Mouse (Mus musculus) adrenal gland, postnatal 10 days (tissue): Measurements from ENCODE around the gene Kbtbd4. TPM values are rescaled to one million over a fixed set of nuclear protein-coding genes. Genes with fewer than 3 reads are reported as not detected.
"Not testable (repeated sequence)": the region's sequence is repeated elsewhere in the genome, so short reads cannot be mapped to it uniquely, and the experiment has no call there.

Source experiments
- DNase-seq: peaks from one replicate; pipeline ENCODE4 v3.0.0; 2021; ENCODE audit warnings: mixed read lengths
- long read RNA-seq, 2 experiments: library from polyadenylated mRNA; stranded (forward); transcript quantifications; one replicate each; pipeline ENCODE4 v2.0.0; 2021
- total RNA-seq, 2 experiments: library from RNA; stranded (reverse); gene quantifications; 2 replicates each; pipeline ENCODE4 v1.2.3; 2021

Kbtbd4 gene
- 10 to 100 TPM; 24.6 to 26.6 TPM for total RNA-seq
- long read RNA-seq, experiment 1, transcript Kbtbd4-201 (4 exons, 2,437 nt) = major isoform, 17 of 23 reads
- long read RNA-seq, experiment 1, partial matches to known transcripts = 1 of 23 reads
- long read RNA-seq, experiment 1, other reads (novel, unspliced or antisense) = 2 of 23 reads
- long read RNA-seq, experiment 2, transcript Kbtbd4-201 (4 exons, 2,437 nt) = major isoform, 8 of 12 reads
- long read RNA-seq, experiment 2, partial matches to known transcripts = 0 of 12 reads
- long read RNA-seq, experiment 2, other reads (novel, unspliced or antisense) = 3 of 12 reads

GRCm38 (mm10) chr2:90904076-90904855 is at the start of gene Kbtbd4, which contains the start of gene Ndufs3:
Kbtbd4 (plus strand) TSS chr2:90904740.
Ndufs3 (minus strand) TSS chr2:90904827.
- DNase-seq = peak; percentile 93

DNA sequence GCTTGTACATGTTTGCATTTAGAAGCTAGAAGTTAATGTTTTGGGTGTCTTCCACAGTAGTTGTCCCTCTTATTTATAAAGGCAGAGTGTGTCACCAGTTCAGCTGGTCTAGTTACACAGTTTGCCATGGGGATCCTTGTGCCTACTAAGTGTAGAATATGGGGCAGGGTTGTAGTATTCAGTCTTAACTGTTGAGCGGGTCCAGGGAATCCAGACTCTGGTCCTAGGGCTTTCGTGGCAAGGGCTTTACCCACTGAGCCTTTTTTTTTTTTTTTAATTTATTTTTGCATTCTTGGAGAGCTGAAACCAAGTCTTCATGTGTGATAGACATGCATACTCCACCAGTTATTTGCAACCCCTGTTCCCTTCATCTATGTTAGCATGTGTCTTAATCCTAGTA is 43.1 kb upstream of the Kbtbd4 start:
- no peak for DNase-seq

- no peak for DNase-seq
Observed at GRCm38 (mm10) chr2:90864184-90864583, 40.4 kb upstream of the Kbtbd4 start.

- DNase-seq = peak; percentile 91
Observed at GRCm38 (mm10) chr2:90866524-90866923, 38.0 kb upstream of the Kbtbd4 start.

- no peak for DNase-seq
Observed at GRCm38 (mm10) chr2:90870136-90870601, 34.4 kb upstream of the Kbtbd4 start.

DNA sequence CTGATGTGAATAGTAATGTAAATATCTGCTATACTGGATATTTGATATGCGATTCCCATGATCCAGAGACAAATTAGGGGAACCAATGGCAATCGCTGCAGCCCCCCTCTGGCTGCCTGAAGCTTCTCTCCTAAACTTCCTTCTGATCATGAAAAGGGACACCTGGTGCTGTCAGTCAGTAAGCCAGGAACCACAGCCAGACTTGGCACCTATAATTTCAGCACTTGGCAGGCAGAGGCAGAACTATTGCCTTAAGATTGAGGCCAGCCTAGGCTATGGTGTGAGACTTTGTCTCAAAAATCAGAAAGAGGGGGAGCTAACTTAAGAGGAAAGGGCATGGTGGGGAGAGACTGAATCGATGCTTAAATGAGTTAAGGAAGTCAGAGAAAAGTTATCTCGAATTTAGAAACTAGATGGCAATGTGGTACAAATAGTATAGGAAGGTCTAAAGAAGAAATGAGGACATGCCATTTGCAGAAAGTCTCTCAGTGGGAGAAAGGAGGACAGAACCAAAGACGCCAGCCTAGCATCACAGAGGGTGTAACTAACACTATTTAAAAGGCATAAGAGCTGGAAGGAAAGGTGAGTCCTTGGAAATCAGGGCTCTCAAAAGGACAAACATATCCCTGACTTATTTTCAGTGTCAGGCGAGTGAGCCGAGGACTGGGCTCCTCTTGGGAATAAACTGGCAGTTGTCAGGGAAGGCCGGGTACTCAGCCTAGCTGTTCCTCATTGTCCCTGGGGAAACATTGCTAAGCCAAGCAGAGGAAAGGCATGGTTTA is 33.2 kb upstream of the Kbtbd4 start:
- DNase-seq = peak; percentile 61

DNA sequence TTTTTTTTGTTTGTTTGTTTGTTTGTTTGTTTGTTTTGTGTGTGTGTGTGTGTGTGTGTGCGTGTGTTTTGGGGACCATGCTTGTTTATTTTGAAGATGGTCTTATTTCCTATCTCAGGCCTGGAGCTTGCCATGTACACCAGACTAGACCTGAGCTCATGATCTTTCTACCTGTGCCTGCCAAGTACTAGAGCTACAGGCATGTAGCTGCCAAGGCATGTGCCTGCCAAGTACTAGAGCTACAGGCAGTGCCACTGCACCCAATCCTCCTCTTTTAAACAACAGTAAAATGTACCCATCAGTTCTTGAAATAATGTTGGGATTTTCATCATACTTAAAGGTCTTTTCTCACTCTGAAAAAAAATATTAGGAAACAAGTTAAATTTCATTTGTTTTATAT is 30.5 kb upstream of the Kbtbd4 start:
- no peak for DNase-seq

- no peak for DNase-seq
Observed at GRCm38 (mm10) chr2:90875239-90875638, 29.3 kb upstream of the Kbtbd4 start.

DNA sequence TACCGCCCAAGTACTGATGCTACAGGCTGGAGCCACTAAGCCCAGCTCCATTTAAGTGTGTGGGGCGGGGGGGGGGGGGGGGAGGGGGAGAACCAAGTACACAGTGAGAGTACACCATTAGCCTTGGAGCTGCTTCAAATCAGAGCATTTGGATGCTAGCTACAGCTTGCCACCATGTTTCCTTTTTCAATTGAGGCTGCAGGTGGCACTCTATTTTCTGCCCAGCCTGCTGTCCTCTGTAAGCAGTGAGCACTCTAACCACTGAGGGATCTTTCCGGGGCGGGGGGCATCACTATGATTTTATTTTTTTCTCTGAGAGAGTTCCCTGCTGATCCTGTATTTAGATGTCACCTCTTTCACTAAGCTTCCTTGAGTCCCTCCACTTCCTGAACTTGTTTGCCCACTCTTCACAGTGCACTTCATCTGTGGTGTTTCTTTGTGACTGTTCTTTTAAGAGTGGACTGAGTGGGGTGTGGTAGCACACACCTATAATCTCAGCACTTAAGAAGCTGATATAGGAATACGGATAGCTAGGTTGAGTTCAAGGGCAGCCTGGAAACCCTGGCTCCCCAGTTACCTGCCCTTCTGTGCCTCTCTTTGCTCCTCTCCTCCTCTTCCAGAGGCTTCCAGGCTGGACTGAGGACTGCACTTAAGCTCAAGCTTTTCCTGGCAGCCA is 26.8 kb upstream of the Kbtbd4 start:
- no peak for DNase-seq

- DNase-seq = no peak
Observed at GRCm38 (mm10) chr2:90879419-90879818, 25.1 kb upstream of the Kbtbd4 start.

DNA sequence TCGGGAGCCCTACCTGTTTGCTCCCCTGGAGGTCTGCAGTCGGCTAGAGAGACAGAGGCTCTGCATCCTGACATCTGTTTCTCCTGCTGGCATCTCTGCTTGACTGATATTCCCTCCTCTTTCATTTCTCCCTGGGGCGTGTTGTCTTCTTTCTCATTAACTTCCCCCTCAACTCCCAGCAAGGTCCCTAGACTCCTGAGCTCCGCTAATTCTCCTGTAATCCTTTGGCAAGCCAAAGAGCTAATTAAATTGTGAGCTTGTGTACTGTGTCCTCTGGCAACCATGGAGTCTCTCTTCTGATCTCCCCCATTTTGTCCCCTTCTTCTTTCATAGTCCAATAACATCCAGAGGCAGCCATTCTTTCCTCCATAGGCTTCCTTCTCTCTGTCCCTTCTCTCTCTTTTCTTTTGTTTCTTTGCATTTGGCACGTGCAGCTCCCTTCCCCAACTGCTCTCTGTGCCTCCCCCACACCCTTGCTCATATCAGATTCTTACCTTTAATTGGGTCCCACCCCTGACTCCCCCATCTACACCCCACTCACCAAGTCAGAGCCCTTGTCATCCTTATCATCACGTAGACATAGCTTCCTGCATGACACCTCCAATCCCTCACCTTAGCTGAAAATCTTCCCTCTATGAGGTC is 24.3 kb upstream of the Kbtbd4 start:
- DNase-seq = no peak

GRCm38 (mm10) chr2:90881824-90882223 is 22.7 kb upstream of the Kbtbd4 start:
- no peak for DNase-seq

GRCm38 (mm10) chr2:90885218-90886041 is 19.1 kb upstream of the Kbtbd4 start, which contains the start of gene C1qtnf4:
C1qtnf4 (plus strand) TSS chr2:90885860.
- DNase-seq = peak; percentile 43

GRCm38 (mm10) chr2:90886436-90886835 is 18.1 kb upstream of the Kbtbd4 start:
- DNase-seq = no peak

DNA sequence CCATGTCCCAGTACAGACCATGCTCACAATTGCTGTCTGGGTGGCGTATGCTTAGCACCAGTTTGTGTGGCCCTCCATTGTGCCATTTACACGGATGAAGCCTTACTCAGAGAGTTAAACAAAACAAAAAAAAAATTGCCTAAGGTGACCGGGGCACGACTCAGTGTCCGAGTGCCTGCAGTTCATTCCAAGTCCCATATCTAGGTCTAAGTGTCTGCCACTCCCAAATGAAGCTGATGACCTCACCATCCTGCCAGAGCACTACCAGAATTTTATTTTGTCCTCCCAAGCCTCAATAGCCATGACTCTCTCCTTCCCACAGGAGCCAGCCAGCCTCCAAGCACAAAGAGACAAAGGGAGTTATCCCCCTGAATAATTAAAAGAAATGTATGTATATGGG is 16.9 kb upstream of the Kbtbd4 start:
- no peak for DNase-seq

GRCm38 (mm10) chr2:90889550-90890548 is 14.7 kb upstream of the Kbtbd4 start:
- DNase-seq = peak; percentile 68

DNA sequence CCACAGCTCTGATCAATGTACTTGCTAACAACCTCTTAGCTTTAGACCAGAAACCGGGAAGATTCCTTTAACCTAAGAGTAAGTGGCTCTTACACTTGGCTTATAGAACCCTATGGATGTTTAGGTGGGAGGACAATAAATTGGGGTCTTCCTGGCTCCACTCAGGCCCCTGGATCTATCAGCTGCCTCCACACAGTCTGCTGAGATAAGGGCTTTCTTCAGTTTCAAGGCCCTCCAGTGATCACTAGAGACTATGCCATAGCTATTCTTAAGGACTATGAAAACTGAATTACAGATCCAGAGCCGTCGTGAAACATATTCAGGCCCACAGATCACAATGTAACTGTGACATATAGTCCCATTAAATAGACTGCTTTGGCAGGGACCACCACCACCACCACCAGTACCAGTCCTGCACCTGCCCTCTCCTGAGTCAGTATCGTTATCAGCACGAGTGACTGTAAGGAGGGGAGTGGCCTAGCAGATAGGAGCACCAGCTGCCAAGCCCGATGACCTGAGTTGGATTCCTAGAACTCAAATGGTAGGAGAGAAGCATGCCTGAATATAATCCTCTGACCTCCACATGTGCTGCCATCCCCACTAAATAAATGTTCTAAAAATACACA is 10.8 kb upstream of the Kbtbd4 start:
- no peak for DNase-seq

DNA sequence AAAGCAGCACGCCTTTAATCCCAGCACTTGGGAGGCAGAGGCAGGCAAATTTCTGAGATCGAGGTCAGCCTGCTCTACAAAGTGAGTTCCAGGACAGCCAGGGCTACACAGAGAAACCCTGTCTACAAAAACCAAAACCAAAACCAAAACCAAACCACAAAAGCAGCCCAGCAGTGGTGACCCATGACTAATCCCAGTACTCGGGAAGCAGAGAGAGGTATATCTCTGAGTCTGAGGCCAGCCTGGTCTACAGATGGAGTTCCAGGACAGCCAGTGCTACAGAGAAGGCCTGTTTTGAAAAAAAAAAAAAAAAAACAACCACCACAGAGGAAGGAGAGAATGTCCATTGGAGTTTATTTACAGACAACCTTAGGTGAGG is 10.3 kb upstream of the Kbtbd4 start:
- not testable (repeated sequence) for DNase-seq

- no peak for DNase-seq
Observed at GRCm38 (mm10) chr2:90903398-90903797, 1.1 kb upstream of the Kbtbd4 start.
